Mouse (Mus musculus) neural tube, embryonic 14.5 days (tissue): ENCODE measurements around the gene Dock10. TPM values are rescaled to one million over a fixed set of nuclear protein-coding genes. Genes with fewer than 3 reads are reported as not detected.

Source experiments
- ATAC-seq: fragments of 200-750 bp; cut with Nextera tagmentation; 2 replicates; pipeline ENCODE4 v1.8.0; 2017; ENCODE audit warnings: low read depth, mild to moderate bottlenecking, moderate TSS enrichment, moderate library complexity
- H3K27ac ChIP-seq: fragments of 300-500 bp; sonication (generic); 2 replicates; pipeline ENCODE4 v1.5.1; 2014; ENCODE audit warnings: low read depth, mild to moderate bottlenecking, control low read depth, low read length, moderate library complexity, mixed read lengths
- H3K27me3 ChIP-seq: fragments of 300-500 bp; sonication (generic); 2 replicates; pipeline ENCODE4 v1.6.1; 2014; ENCODE audit warnings: low read length; ENCODE audit not compliant: control insufficient read depth, insufficient read depth
- H3K36me3 ChIP-seq: fragments of 300-500 bp; sonication (generic); 2 replicates; pipeline ENCODE4 v1.6.1; 2014; ENCODE audit warnings: low read length, mixed read lengths; ENCODE audit not compliant: control insufficient read depth, insufficient read depth
- H3K4me1 ChIP-seq: fragments of 300-500 bp; sonication (generic); 2 replicates; pipeline ENCODE4 v1.6.1; 2014; ENCODE audit warnings: low read length; ENCODE audit not compliant: control insufficient read depth, insufficient read depth
- H3K4me2 ChIP-seq: fragments of 300-500 bp; sonication (generic); 2 replicates; pipeline ENCODE4 v1.6.1; 2014; ENCODE audit warnings: mild to moderate bottlenecking, low read depth, low read length, control low read depth
- H3K4me3 ChIP-seq: fragments of 300-500 bp; sonication (generic); 2 replicates; pipeline ENCODE4 v1.5.1; 2014; ENCODE audit warnings: low read depth, low read length, control low read depth, mixed read lengths
- H3K9ac ChIP-seq: fragments of 300-500 bp; sonication (generic); replicated peaks from 2 replicates; pipeline ENCODE4 v1.6.1; 2014; ENCODE audit warnings: low read depth, mild to moderate bottlenecking, control low read depth, low read length, mixed read lengths
- H3K9me3 ChIP-seq: fragments of 300-500 bp; sonication (generic); 2 replicates; pipeline ENCODE4 v1.6.1; 2016; ENCODE audit warnings: low read length; ENCODE audit not compliant: control insufficient read depth
- WGBS: fragments of 180-500 bp; shearing (Covaris S2); extraction: QIAGEN DNeasy Blood & Tissue Kit; methylation state at CpG from one replicate; pipeline ENCODE4 v1.1.7; 2014; 5-methylcytosine and 5-hydroxymethylcytosine counted together
- polyA plus RNA-seq: library from polyadenylated mRNA; unstranded; fragments of >200 nt; fragmentation: Nextera tagmentation; extraction: Ambion mirVana; gene quantifications from 2 replicates; pipeline ENCODE4 v1.2.1, GENCODE M21; 2014

Dock10 gene
- polyA plus RNA-seq, 1 experiment from 2014 or later = 8.3 TPM

- no peaks in the 10 kb centered on the region for H3K4me1 ChIP-seq
- no peak for ATAC-seq
- H3K9me3 ChIP-seq = no peaks in the 10 kb centered on the region
- no peak overlapping the region for H3K4me2 ChIP-seq
- no peak overlapping the region for H3K9ac ChIP-seq
- no peaks in the 10 kb centered on the region for H3K27me3 ChIP-seq
- WGBS = 85% methylated on average over 2 of the region's 2 CpGs
- H3K27ac ChIP-seq = no peak overlapping the region
- H3K4me3 ChIP-seq = no peak overlapping the region
- H3K36me3 ChIP-seq = no peaks in the 10 kb centered on the region
Observed at GRCm38 (mm10) chr1:80619100-80619499, 139.2 kb downstream of the Dock10 start.

- Histone ChIP-seq H3K27ac (no peak overlapping the region), H3K27me3 (no peaks in the 10 kb centered on the region), H3K36me3 (no peaks in the 10 kb centered on the region), H3K4me3 (no peak overlapping the region), H3K9me3 (no peaks in the 10 kb centered on the region), H3K9ac (no peak overlapping the region), H3K4me1 (no peaks in the 10 kb centered on the region), H3K4me2 (no peak overlapping the region)
- ATAC-seq = no peak
- 88% methylated on average over 5 of the region's 5 CpGs for WGBS
Observed at GRCm38 (mm10) chr1:80616671-80617070, 141.7 kb downstream of the Dock10 start.

- Histone ChIP-seq H3K27me3 (no peaks in the 10 kb centered on the region), H3K4me2 (no peak overlapping the region), H3K9me3 (no peaks in the 10 kb centered on the region), H3K4me1 (no peaks in the 10 kb centered on the region), H3K36me3 (no peaks in the 10 kb centered on the region), H3K9ac (no peak overlapping the region), H3K4me3 (no peak overlapping the region), H3K27ac (no peak overlapping the region)
- WGBS = 94% methylated on average over 5 of the region's 5 CpGs
- no peak for ATAC-seq
Observed at GRCm38 (mm10) chr1:80614750-80615149, 143.6 kb downstream of the Dock10 start.

GRCm38 (mm10) chr1:80613395-80614011 is 144.8 kb downstream of the Dock10 start:
- 92% methylated on average over 4 of the region's 4 CpGs for WGBS
- Histone ChIP-seq H3K36me3 (no peaks in the 10 kb centered on the region), H3K4me3 (no peak overlapping the region), H3K9me3 (no peaks in the 10 kb centered on the region), H3K27ac (no peak overlapping the region), H3K27me3 (no peaks in the 10 kb centered on the region), H3K9ac (no peak overlapping the region), H3K4me1 (no peaks in the 10 kb centered on the region), H3K4me2 (no peak overlapping the region)
- no peak for ATAC-seq

GRCm38 (mm10) chr1:80607546-80607945 is 150.8 kb downstream of the Dock10 start:
- H3K4me3 ChIP-seq = no peak overlapping the region
- no peaks in the 10 kb centered on the region for H3K36me3 ChIP-seq
- no peaks in the 10 kb centered on the region for H3K27me3 ChIP-seq
- H3K9ac ChIP-seq = no peak overlapping the region
- WGBS = 76% methylated on average over 4 of the region's 4 CpGs
- ATAC-seq = no peak
- H3K9me3 ChIP-seq = no peaks in the 10 kb centered on the region
- H3K4me1 ChIP-seq = no peaks in the 10 kb centered on the region
- no peak overlapping the region for H3K27ac ChIP-seq
- no peak overlapping the region for H3K4me2 ChIP-seq

GRCm38 (mm10) chr1:80606131-80606754 is 152.1 kb downstream of the Dock10 start:
- 44% methylated on average over 8 of the region's 8 CpGs for WGBS

GRCm38 (mm10) chr1:80604332-80604731 is 154.0 kb downstream of the Dock10 start:
- H3K9me3 ChIP-seq = no peaks in the 10 kb centered on the region
- no peak overlapping the region for H3K27ac ChIP-seq
- no peaks in the 10 kb centered on the region for H3K4me1 ChIP-seq
- WGBS = 85% methylated on average over 2 of the region's 2 CpGs
- H3K27me3 ChIP-seq = no peaks in the 10 kb centered on the region
- no peak overlapping the region for H3K9ac ChIP-seq
- H3K4me2 ChIP-seq = no peak overlapping the region
- no peaks in the 10 kb centered on the region for H3K36me3 ChIP-seq
- no peak for ATAC-seq
- H3K4me3 ChIP-seq = no peak overlapping the region

More at GRCm38 (mm10) chr1:80606131-80606754, 152.1 kb downstream of the Dock10 start:
- Histone ChIP-seq H3K27me3 (no peaks in the 10 kb centered on the region), H3K36me3 (no peaks in the 10 kb centered on the region), H3K4me2 (no peak overlapping the region), H3K9me3 (no peaks in the 10 kb centered on the region), H3K4me1 (no peaks in the 10 kb centered on the region), H3K9ac (no peak overlapping the region), H3K4me3 (no peak overlapping the region), H3K27ac (no peak overlapping the region)
- ATAC-seq = no peak

- ATAC-seq = no peak
- 93% methylated on average over 2 of the region's 2 CpGs for WGBS
- Histone ChIP-seq H3K27ac (no peak overlapping the region), H3K4me3 (no peak overlapping the region), H3K9ac (no peak overlapping the region), H3K36me3 (no peaks in the 10 kb centered on the region), H3K4me1 (no peaks in the 10 kb centered on the region), H3K4me2 (no peak overlapping the region), H3K9me3 (no peaks in the 10 kb centered on the region), H3K27me3 (no peaks in the 10 kb centered on the region)
Observed at GRCm38 (mm10) chr1:80603081-80603480, 155.2 kb downstream of the Dock10 start.

GRCm38 (mm10) chr1:80583281-80583680 is 175.0 kb downstream of the Dock10 start:
- H3K9me3 ChIP-seq = no peaks in the 10 kb centered on the region
- H3K4me1 ChIP-seq = no peaks in the 10 kb centered on the region
- no peaks in the 10 kb centered on the region for H3K27me3 ChIP-seq
- H3K36me3 ChIP-seq = no peaks in the 10 kb centered on the region
- no peak overlapping the region for H3K9ac ChIP-seq
- no peak overlapping the region for H3K4me3 ChIP-seq
- H3K4me2 ChIP-seq = no peak overlapping the region
- WGBS = 80% methylated on average over 5 of the region's 5 CpGs
- ATAC-seq = no peak
- no peak overlapping the region for H3K27ac ChIP-seq
